Mouse (Mus musculus) embryonic fibroblast, embryonic 13.5 days (primary cell): ENCODE measurements around the gene Ptpra.

ENCODE experiments used
- CTCF ChIP-seq: IDR thresholded peaks from 2 replicates; pipeline ENCODE4 v1.5.1; 2011; ENCODE audit warnings: mild to moderate bottlenecking, control low read depth, low read length, moderate library complexity, borderline replicate concordance; ENCODE audit not compliant: insufficient read depth
- POLR2A ChIP-seq: IDR thresholded peaks from 2 replicates; pipeline ENCODE4 v1.6.1; 2011; ENCODE audit warnings: low read depth, mild to moderate bottlenecking, control low read depth, low read length, moderate library complexity

- TF ChIP-seq POLR2A (no peak; the same call in 1 of the 2 replicates), CTCF (no peak)
Measured at GRCm38 (mm10) chr2:130450434-130450796, 337 bp downstream of the Ptpra start.
